Mouse (Mus musculus) hindbrain, embryonic 16.5 days (tissue): ENCODE data around the gene Syt5. TPM values are rescaled to one million over a fixed set of nuclear protein-coding genes. Genes with fewer than 3 reads are reported as not detected.
"Not testable (repeated sequence)": the region's sequence is repeated elsewhere in the genome, so short reads cannot be mapped to it uniquely, and the experiment has no call there.

Source experiments
- ATAC-seq: fragments of 200-750 bp; cut with Nextera tagmentation; 2 replicates; pipeline ENCODE4 v1.8.0; 2017; ENCODE audit warnings: moderate TSS enrichment, moderate library complexity
- H3K27ac ChIP-seq: fragments of 300-500 bp; sonication (generic); 2 replicates; pipeline ENCODE4 v1.5.1; 2014; ENCODE audit warnings: low read depth, mild to moderate bottlenecking, control low read depth, low read length, moderate library complexity
- H3K27me3 ChIP-seq: fragments of 300-500 bp; sonication (generic); replicated peaks from 2 replicates; pipeline ENCODE4 v1.6.1; 2014; ENCODE audit warnings: low read length; ENCODE audit not compliant: control insufficient read depth, insufficient read depth
- H3K36me3 ChIP-seq: fragments of 300-500 bp; sonication (generic); 2 replicates; pipeline ENCODE4 v1.6.1; 2014; ENCODE audit warnings: mild to moderate bottlenecking, low read length, moderate library complexity, mixed read lengths; ENCODE audit not compliant: control insufficient read depth, insufficient read depth
- H3K4me1 ChIP-seq: fragments of 300-500 bp; sonication (generic); 2 replicates; pipeline ENCODE4 v1.6.1; 2014; ENCODE audit warnings: low read depth, low read length; ENCODE audit not compliant: control insufficient read depth, insufficient read depth
- H3K4me2 ChIP-seq: fragments of 300-500 bp; sonication (generic); 2 replicates; pipeline ENCODE4 v1.6.1; 2014; ENCODE audit warnings: mild to moderate bottlenecking, low read length, control low read depth, moderate library complexity
- H3K4me3 ChIP-seq: fragments of 300-500 bp; sonication (generic); 2 replicates; pipeline ENCODE4 v1.5.1; 2014; ENCODE audit warnings: mild to moderate bottlenecking, low read length, control low read depth, moderate library complexity
- H3K9ac ChIP-seq: fragments of 300-500 bp; sonication (generic); 2 replicates; pipeline ENCODE4 v1.6.1; 2014; ENCODE audit warnings: low read depth, mild to moderate bottlenecking, control low read depth, low read length, moderate library complexity
- H3K9me3 ChIP-seq: fragments of 300-500 bp; sonication (generic); 2 replicates; pipeline ENCODE4 v1.6.1; 2014; ENCODE audit warnings: mild to moderate bottlenecking, low read length, moderate library complexity; ENCODE audit not compliant: control insufficient read depth
- WGBS: fragments of 180-500 bp; shearing (Covaris S2); extraction: QIAGEN DNeasy Blood & Tissue Kit; methylation state at CpG from one replicate; pipeline ENCODE4 v1.1.7; 2014; 5-methylcytosine and 5-hydroxymethylcytosine counted together
- polyA plus RNA-seq: library from polyadenylated mRNA; unstranded; fragments of >200 nt; fragmentation: Nextera tagmentation; extraction: Ambion mirVana; gene quantifications from 2 replicates; pipeline ENCODE4 v1.2.1, GENCODE M21; 2015

Gene Syt5
- polyA plus RNA-seq = 119 and 124 TPM in 2 replicates

DNA sequence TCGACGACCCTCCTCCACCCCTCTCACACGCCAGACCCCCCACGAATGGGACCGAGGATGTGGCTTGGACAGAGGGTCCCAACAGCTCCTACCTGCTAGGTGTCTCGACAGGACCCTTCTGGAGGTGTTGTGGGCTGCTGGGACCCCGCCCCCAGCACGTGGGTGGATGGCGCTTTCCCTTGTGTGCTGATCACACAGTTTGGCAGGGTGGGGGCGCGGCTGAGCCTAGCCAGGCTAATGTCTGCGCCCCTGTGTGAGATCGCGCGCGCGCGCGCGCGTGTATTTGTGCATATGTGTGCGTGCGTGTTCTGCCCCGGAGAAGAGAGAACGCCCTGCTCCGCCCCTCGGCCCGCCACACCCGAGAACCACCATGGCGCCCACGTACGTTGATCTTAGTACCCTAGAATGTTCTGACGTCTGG, at the start of gene Syt5:
Syt5 (minus strand) TSS at position 321 of the 421 bp plus-strand sequence.
- Histone ChIP-seq H3K9me3 (peaks cover 3% of the 10 kb centered on the region), H3K27me3 (no peaks in the 10 kb centered on the region), H3K4me1 (peaks cover 9% of the 10 kb centered on the region), H3K27ac (peak within 1 kb of the TSS; percentile 93), H3K4me2 (peak within 1 kb of the TSS; percentile 87), H3K4me3 (peak within 1 kb of the TSS; percentile 56), H3K9ac (peak within 1 kb of the TSS; percentile 77), H3K36me3 (0 out of 2 replicates have a peak, but pooled peaks cover 3% of the 10 kb centered on the region)
- 4% methylated on average over 33 of the region's 33 CpGs for WGBS
- ATAC-seq = peak; percentile 90

DNA sequence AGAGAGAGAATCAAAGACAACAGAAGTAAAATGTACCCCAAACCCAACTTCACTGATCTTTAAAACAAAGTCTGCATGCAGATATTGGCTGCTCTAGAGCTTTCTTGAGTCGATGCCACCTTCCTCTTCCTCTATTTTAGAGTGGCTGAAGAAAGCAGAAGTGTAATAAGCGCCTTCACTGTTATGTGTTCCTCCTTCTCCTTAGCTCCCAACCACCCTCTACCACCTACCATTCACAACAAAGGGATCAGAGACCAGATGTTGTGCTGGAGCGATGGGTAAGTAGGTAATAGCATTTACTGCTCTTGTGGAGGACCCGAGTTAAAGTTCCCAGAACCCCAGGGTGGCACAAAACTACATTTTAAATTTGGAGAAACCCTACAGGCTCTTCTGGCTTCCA, 49.7 kb upstream of the Syt5 start:
- not testable (repeated sequence) for H3K4me2 ChIP-seq

DNA sequence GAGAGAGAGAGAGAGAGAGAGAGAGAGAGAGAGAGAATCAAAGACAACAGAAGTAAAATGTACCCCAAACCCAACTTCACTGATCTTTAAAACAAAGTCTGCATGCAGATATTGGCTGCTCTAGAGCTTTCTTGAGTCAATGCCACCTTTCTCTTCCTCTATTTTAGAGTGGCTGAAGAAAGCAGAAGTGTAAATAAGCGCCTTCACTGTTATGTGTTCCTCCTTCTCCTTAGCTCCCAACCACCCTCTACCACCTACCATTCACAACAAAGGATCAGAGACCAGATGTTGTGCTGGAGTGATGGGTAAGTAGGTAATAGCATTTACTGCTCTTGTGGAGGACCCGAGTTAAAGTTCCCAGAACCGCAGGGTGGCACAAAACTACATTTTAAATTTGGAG, 34.1 kb upstream of the Syt5 start:
- not testable (repeated sequence) for H3K4me3 ChIP-seq, H3K4me2 ChIP-seq

More for the DNA sequence above, 49.7 kb upstream of the Syt5 start:
- WGBS = 74% methylated on average over 4 of the region's 4 CpGs
- not testable (repeated sequence) for ATAC-seq, H3K4me3 ChIP-seq, H3K27me3 ChIP-seq, H3K36me3 ChIP-seq, H3K9me3 ChIP-seq, H3K27ac ChIP-seq, H3K9ac ChIP-seq, H3K4me1 ChIP-seq

DNA sequence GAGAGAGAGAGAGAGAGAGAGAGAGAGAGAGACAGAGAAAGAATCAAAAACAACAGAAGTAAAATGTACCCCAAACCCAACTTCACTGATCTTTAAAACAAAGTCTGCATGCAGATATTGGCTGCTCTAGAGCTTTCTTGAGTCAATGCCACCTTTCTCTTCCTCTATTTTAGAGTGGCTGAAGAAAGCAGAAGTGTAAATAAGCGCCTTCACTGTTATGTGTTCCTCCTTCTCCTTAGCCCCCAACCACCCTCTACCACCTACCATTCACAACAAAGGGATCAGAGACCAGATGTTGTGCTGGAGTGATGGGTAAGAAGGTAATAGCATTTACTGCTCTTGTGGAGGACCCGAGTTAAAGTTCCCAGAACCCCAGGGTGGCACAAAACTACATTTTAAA, 25.0 kb upstream of the Syt5 start:
- not testable (repeated sequence) for ATAC-seq, H3K27ac ChIP-seq, H3K4me3 ChIP-seq, H3K36me3 ChIP-seq, H3K4me2 ChIP-seq, H3K9ac ChIP-seq, H3K4me1 ChIP-seq, H3K27me3 ChIP-seq, H3K9me3 ChIP-seq
- WGBS = 78% methylated on average over 2 of the region's 2 CpGs

More for the DNA sequence above, 34.1 kb upstream of the Syt5 start:
- not testable (repeated sequence) for H3K36me3 ChIP-seq, H3K9ac ChIP-seq, H3K9me3 ChIP-seq, H3K27me3 ChIP-seq, ATAC-seq, H3K27ac ChIP-seq, H3K4me1 ChIP-seq
- WGBS = 85% methylated on average over 3 of the region's 3 CpGs

DNA sequence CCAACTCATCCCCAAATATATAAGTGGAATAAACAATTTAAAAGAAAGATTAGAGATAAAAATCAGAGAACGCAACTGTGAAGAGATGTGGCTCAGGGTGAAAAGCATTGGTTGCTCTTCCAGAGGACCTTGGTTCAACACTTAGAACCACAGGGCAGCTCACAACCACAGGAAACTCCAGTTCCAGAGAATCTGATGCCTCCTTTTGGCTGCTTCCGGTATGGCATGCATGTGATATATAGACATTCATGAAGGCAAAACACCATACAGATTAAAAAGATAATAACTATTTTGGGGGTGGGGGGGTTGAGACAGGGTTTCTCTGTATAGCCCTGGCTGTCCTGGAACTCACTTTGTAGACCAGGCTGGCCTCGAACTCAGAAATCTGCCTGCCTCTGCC, 15.3 kb upstream of the Syt5 start:
- Histone ChIP-seq H3K27ac (no peak overlapping the region), H3K4me2 (no peak overlapping the region), H3K9ac (no peak overlapping the region), H3K9me3 (no peaks in the 10 kb centered on the region), H3K27me3 (no peaks in the 10 kb centered on the region), H3K4me1 (no peaks in the 10 kb centered on the region), H3K36me3 (no peaks in the 10 kb centered on the region), H3K4me3 (no peak overlapping the region)
- WGBS = 97% methylated on average over 3 of the region's 3 CpGs
- no peak for ATAC-seq

DNA sequence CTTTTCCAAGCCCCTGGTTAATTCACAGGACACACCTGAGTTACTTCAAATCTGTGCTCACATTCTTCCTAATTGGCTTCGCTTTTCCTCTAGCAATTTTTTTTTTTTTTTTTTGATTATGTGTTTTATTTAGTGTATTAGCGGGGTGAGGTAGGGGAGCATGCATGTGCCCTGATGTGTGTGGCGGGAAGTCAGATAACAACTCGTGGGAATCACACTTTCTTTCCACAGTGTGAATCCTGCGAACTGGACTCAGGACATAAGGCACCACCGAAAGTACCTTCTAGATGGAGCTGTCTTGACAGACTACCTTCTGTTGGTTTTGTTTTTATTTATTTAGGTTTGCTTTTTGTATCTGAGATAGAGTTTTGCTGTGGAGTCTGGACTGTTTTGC, 9.8 kb upstream of the Syt5 start:
- peak overlapping the region; percentile 50 for H3K4me2 ChIP-seq
- peak overlapping the region; percentile 12; the same call in 1 of the 2 replicates for H3K4me3 ChIP-seq
- H3K36me3 ChIP-seq = no peaks in the 10 kb centered on the region
- no peak overlapping the region; the same call in 1 of the 2 replicates for H3K27ac ChIP-seq
- H3K9me3 ChIP-seq = no peaks in the 10 kb centered on the region
- ATAC-seq = no peak; the same call in 1 of the 2 replicates
- 0 out of 2 replicates have a peak overlapping the region, but pooled peaks have one; percentile 3 for H3K9ac ChIP-seq
- no peaks in the 10 kb centered on the region for H3K4me1 ChIP-seq
- H3K27me3 ChIP-seq = no peaks in the 10 kb centered on the region
- WGBS = 72% methylated on average over 6 of the region's 6 CpGs

DNA sequence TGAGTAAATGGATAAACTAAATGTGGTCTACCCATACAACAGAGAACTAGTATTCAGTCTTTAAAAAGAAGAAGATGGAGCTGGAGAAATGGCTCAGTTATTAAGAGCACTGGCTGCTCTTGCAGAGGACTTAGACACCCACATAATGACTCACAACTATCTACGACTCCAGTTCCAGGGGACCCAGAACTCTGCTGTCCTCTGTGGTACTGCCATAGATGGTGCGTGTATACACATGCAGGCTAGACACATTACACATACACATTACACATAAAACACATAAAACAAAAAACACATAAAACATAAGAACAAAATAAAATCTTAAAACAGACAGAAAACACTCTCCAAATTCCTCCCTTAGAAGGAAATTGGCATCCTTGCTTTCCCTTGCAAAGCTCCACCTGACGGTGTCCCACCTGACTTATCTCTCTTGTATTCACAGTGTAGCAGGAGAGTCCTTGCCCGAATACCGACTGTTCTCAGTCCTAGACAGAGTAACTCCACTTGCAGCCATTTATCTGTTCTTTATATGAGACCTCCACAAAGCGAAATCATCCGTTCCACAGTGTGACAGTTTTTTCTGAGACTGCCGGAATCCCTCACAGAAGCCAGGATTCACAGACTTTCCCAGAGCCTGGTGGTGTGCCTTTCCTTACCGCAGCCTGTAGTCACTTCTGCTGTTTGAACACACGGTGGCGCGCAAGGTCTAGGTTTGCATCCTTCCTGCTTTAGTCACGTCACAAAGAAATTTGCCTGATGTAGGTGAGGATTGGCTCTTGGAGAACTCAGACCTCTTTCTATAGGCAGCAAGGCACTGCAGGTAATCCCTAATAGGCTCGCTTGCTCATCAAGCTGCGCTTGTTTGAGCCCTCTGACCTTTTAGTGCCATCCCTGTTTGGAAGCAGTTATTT, 9.2 kb upstream of the Syt5 start:
- Histone ChIP-seq H3K9ac (peak overlapping the region; percentile 15; the same call in 1 of the 2 replicates), H3K4me2 (peak overlapping the region; percentile 50), H3K4me1 (no peaks in the 10 kb centered on the region), H3K9me3 (no peaks in the 10 kb centered on the region), H3K36me3 (no peaks in the 10 kb centered on the region), H3K4me3 (peak overlapping the region; percentile 12), H3K27me3 (no peaks in the 10 kb centered on the region), H3K27ac (no peak overlapping the region; the same call in 1 of the 2 replicates)
- ATAC-seq = peak; percentile 97
- WGBS = 21% methylated on average over 15 of the region's 15 CpGs

DNA sequence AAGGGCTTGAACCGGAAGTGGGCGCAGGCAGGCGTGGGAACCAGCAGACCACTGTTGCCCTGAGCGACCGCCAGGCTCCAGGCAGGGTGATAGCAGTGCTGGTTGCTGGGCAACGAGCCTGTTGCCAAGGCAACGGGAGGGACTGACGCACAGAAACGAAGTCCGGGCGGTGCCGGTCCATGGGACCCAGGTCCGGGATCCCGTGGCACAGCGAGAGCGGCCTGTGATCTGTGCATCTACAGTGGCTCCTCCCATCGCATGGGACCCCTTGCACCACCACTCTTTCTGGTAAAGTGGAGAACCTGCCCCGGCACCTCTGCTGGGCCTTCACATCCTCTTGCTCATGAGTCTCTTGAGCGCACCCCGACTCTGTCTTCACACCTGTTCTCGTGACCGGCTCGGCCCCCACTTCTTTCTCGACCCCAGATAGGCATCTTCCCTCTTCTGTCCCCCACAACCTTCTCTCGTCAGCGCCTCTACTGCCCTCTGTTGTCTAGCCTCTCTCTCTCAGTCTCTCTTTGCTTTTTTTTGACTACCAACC, 680 bp downstream of the Syt5 start:
- H3K9me3 ChIP-seq = peaks cover 3% of the 10 kb centered on the region
- 0 out of 2 replicates have a peak, but pooled peaks cover 6% of the 10 kb centered on the region for H3K36me3 ChIP-seq
- H3K4me3 ChIP-seq = peak overlapping the region; percentile 56
- H3K4me2 ChIP-seq = peak overlapping the region; percentile 87
- no peaks in the 10 kb centered on the region for H3K27me3 ChIP-seq
- H3K9ac ChIP-seq = peak overlapping the region; percentile 77
- WGBS = under 1% methylated on average over 25 of the region's 26 CpGs
- ATAC-seq = peak; percentile 89
- peak overlapping the region; percentile 93 for H3K27ac ChIP-seq
- peaks cover 9% of the 10 kb centered on the region for H3K4me1 ChIP-seq

DNA sequence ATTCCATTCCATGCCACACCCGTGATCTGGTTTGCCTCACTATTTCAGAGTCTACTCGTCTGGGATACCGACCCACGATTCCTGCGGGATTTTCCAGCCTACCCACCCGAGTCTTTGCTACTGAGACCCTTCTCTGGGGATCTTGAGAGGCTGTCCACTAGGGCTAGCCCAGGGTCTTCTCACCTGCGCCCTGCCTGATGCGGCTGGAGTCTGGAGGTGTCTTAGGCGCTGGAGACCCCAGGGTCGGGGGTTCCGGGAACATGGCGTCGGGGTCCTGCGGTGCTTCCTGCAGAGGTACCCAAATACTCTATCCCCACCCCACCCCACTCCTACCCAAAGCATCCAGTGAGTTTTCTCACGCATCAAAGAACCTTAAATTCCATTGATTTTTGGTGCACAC, 1.3 kb downstream of the Syt5 start:
- H3K27ac ChIP-seq = peak overlapping the region; percentile 93
- H3K27me3 ChIP-seq = no peaks in the 10 kb centered on the region
- peak overlapping the region; percentile 77 for H3K9ac ChIP-seq
- WGBS = 66% methylated on average over 15 of the region's 15 CpGs
- peaks cover 6% of the 10 kb centered on the region; the same call in 1 of the 2 replicates for H3K36me3 ChIP-seq
- H3K4me2 ChIP-seq = peak overlapping the region; percentile 87
- H3K9me3 ChIP-seq = peaks cover 3% of the 10 kb centered on the region
- H3K4me1 ChIP-seq = peaks cover 9% of the 10 kb centered on the region
- peak overlapping the region; percentile 56 for H3K4me3 ChIP-seq
- ATAC-seq = peak; percentile 17
